Mouse (Mus musculus): Measurements from ENCODE around the gene 4921524J17Rik. TPM values are rescaled to one million over a fixed set of nuclear protein-coding genes. Genes with fewer than 3 reads are reported as not detected.

4921524J17Rik gene
- polyA plus RNA-seq, 1 experiment from 2014 or later, result 60.3 TPM

- WGBS, result 71% methylated on average over 12 of the region's 12 CpGs
- Histone ChIP-seq H3K27ac (no peak overlapping the region), H3K36me3 (ENCODE audit: poor library complexity, severe bottlenecking) (no peaks in the 10 kb centered on the region), H3K4me1 (peaks cover 15% of the 10 kb centered on the region), H3K27me3 (no peaks in the 10 kb centered on the region), H3K4me2 (no peak overlapping the region), H3K4me3 (no peak overlapping the region), H3K9ac (no peak overlapping the region), H3K9me3 (replicated peaks) (no peaks in the 10 kb centered on the region)
- ATAC-seq, result no peak
Measured at GRCm38 (mm10) chr8:85434817-85435216, 2.2 kb upstream of the 4921524J17Rik start.

DNA sequence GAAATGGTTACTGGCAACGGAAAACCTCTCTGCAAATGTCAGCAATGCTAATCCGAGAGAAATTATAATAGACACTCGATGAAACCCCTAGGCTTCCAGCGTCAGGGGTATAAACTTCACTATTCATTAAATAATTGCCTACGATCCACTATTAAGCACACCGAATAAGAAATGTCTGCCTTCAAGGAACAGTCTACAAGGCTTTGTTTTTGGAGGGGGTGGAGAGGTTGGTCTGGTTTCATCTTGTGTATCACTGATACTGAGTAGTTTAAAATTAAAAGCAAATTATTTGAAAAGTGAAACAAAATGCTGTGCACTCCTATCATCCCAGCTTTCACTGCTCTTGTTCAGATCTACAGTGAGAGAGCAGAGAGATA, 372 bp upstream of the 4921524J17Rik start:
- no peaks in the 10 kb centered on the region for H3K36me3 ChIP-seq (ENCODE audit: poor library complexity, severe bottlenecking)
- no peaks in the 10 kb centered on the region for H3K27me3 ChIP-seq
- H3K27ac ChIP-seq, result peak overlapping the region; percentile 27; the same call in 1 of the 2 replicates
- H3K4me2 ChIP-seq, result peak overlapping the region; percentile 65
- 4% methylated on average over 6 of the region's 6 CpGs for WGBS
- no peaks in the 10 kb centered on the region for H3K9me3 ChIP-seq (replicated peaks)
- peaks cover 28% of the 10 kb centered on the region for H3K4me1 ChIP-seq
- H3K4me3 ChIP-seq, result peak overlapping the region; percentile 80
- peak overlapping the region; percentile 35; the same call in 1 of the 2 replicates for H3K9ac ChIP-seq
- peak; percentile 77; the same call in 1 of the 2 replicates for ATAC-seq

DNA sequence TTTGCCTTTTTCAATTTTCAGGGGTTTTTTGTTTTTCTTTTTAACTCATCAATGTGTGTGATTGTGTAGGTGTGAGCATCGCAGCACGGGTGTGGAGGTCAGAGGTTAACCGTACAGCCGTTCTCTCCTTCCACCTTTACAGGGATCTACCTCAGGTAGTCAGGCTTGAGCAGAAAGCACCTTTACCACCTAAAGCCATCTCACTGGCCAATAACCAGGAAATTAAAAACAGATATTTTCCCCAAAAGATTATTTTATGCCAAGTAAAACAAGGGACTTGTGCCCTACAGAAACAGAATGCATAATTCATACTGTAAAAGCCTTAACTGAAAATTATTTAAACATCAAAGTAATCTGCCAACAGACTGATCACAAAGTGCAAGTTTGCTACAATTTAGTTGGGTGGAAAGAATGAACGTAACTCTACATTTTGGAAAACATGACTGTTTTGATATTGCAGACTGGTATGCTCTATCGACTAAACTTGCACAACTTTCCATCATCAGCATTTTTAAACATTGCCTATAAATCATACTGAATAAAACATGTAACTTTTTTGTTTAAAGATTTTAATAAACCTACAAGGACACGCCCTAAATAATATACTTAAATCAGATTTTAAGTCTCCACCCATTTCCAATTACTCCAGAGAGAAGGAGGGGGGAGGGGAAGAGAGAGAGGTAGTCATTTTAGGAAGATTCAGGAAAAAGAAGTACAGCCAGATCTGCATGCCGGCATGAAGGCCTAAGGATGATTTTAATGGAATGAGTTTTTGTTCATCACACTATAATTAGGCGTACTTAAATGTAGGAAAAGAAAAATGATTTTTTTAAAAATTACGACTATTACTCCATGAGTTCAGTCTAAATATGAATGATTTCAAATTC, 1.1 kb downstream of the 4921524J17Rik start:
- whole genome bisulfite sequencing, result 20% methylated on average over 10 of the region's 10 CpGs
- H3K4me1 ChIP-seq, result peaks cover 40% of the 10 kb centered on the region
- no peaks in the 10 kb centered on the region for H3K9me3 ChIP-seq (replicated peaks)
- no peaks in the 10 kb centered on the region for H3K27me3 ChIP-seq
- H3K9ac ChIP-seq, result peak overlapping the region; percentile 88
- H3K27ac ChIP-seq, result peak overlapping the region; percentile 93; the same call in 1 of the 2 replicates
- H3K36me3 ChIP-seq (ENCODE audit: poor library complexity, severe bottlenecking), result no peaks in the 10 kb centered on the region
- H3K4me2 ChIP-seq, result peak overlapping the region; percentile 65
- peak overlapping the region; percentile 80 for H3K4me3 ChIP-seq
- ATAC-seq, result no peak

GRCm38 (mm10) chr8:85430801-85431200, 1.8 kb downstream of the 4921524J17Rik start:
- no peak for ATAC-seq
- WGBS, result 15% methylated on average over 3 of the region's 3 CpGs
- H3K27me3 ChIP-seq, result no peaks in the 10 kb centered on the region
- H3K36me3 ChIP-seq (ENCODE audit: poor library complexity, severe bottlenecking), result no peaks in the 10 kb centered on the region
- H3K9me3 ChIP-seq (replicated peaks), result no peaks in the 10 kb centered on the region
- H3K27ac ChIP-seq, result no peak overlapping the region; the same call in 1 of the 2 replicates
- peak overlapping the region; percentile 88 for H3K9ac ChIP-seq
- H3K4me2 ChIP-seq, result peak overlapping the region; percentile 65
- H3K4me3 ChIP-seq, result peak overlapping the region; percentile 80
- peaks cover 42% of the 10 kb centered on the region for H3K4me1 ChIP-seq

- ATAC-seq, result no peak
- peak overlapping the region; percentile 46 for H3K4me2 ChIP-seq
- H3K4me3 ChIP-seq, result peak overlapping the region; percentile 14; the same call in 1 of the 2 replicates
- 13% methylated on average over 4 of the region's 4 CpGs for WGBS
- H3K27ac ChIP-seq, result no peak overlapping the region
- H3K27me3 ChIP-seq, result no peaks in the 10 kb centered on the region
- H3K4me1 ChIP-seq, result peaks cover 42% of the 10 kb centered on the region
- no peaks in the 10 kb centered on the region for H3K9me3 ChIP-seq (replicated peaks)
- H3K36me3 ChIP-seq (ENCODE audit: poor library complexity, severe bottlenecking), result no peaks in the 10 kb centered on the region
- H3K9ac ChIP-seq, result no peak overlapping the region
Measured at GRCm38 (mm10) chr8:85429219-85429618, 3.4 kb downstream of the 4921524J17Rik start.

- H3K4me3 ChIP-seq, result no peak overlapping the region
Measured at GRCm38 (mm10) chr8:85427026-85427425, 5.6 kb downstream of the 4921524J17Rik start.

GRCm38 (mm10) chr8:85421329-85421728, 11.3 kb downstream of the 4921524J17Rik start:
- Histone ChIP-seq H3K4me2 (no peak overlapping the region), H3K27ac (no peak overlapping the region), H3K9me3 (replicated peaks) (no peaks in the 10 kb centered on the region), H3K27me3 (no peaks in the 10 kb centered on the region), H3K4me3 (no peak overlapping the region), H3K4me1 (peaks cover 1% of the 10 kb centered on the region; the same call in 1 of the 2 replicates), H3K36me3 (ENCODE audit: poor library complexity, severe bottlenecking) (peaks cover 22% of the 10 kb centered on the region; the same call in 1 of the 2 replicates), H3K9ac (no peak overlapping the region)
- WGBS, result 90% methylated on average over 1 of the region's 1 CpGs
- no peak for ATAC-seq

More at GRCm38 (mm10) chr8:85427026-85427425, 5.6 kb downstream of the 4921524J17Rik start:
- Histone ChIP-seq H3K4me2 (no peak overlapping the region), H3K27me3 (no peaks in the 10 kb centered on the region), H3K4me1 (peaks cover 42% of the 10 kb centered on the region), H3K9ac (no peak overlapping the region), H3K36me3 (ENCODE audit: poor library complexity, severe bottlenecking) (0 out of 2 replicates have a peak, but pooled peaks cover 2% of the 10 kb centered on the region), H3K27ac (no peak overlapping the region), H3K9me3 (replicated peaks) (no peaks in the 10 kb centered on the region)
- WGBS, result 79% methylated on average over 4 of the region's 4 CpGs
- ATAC-seq, result no peak

- WGBS, result 83% methylated on average over 3 of the region's 3 CpGs
- Histone ChIP-seq H3K9me3 (replicated peaks) (no peaks in the 10 kb centered on the region), H3K4me3 (no peak overlapping the region), H3K27ac (no peak overlapping the region), H3K4me1 (peaks cover 10% of the 10 kb centered on the region), H3K27me3 (no peaks in the 10 kb centered on the region), H3K36me3 (ENCODE audit: poor library complexity, severe bottlenecking) (peaks cover 13% of the 10 kb centered on the region), H3K4me2 (no peak overlapping the region), H3K9ac (no peak overlapping the region)
- no peak for ATAC-seq
Measured at GRCm38 (mm10) chr8:85408526-85408925, 24.1 kb downstream of the 4921524J17Rik start.

- Histone ChIP-seq H3K9ac (no peak overlapping the region), H3K4me1 (peaks cover 10% of the 10 kb centered on the region), H3K27ac (no peak overlapping the region), H3K36me3 (ENCODE audit: poor library complexity, severe bottlenecking) (peaks cover 13% of the 10 kb centered on the region), H3K27me3 (no peaks in the 10 kb centered on the region), H3K4me3 (no peak overlapping the region), H3K4me2 (no peak overlapping the region), H3K9me3 (replicated peaks) (no peaks in the 10 kb centered on the region)
- 68% methylated on average over 7 of the region's 7 CpGs for WGBS
- no peak for ATAC-seq
Measured at GRCm38 (mm10) chr8:85408053-85408505, 24.6 kb downstream of the 4921524J17Rik start.

- H3K27me3 ChIP-seq, result no peaks in the 10 kb centered on the region
- no peaks in the 10 kb centered on the region for H3K9me3 ChIP-seq (replicated peaks)
- peaks cover 10% of the 10 kb centered on the region for H3K4me1 ChIP-seq
- no peak overlapping the region for H3K27ac ChIP-seq
- no peak for ATAC-seq
- H3K9ac ChIP-seq, result no peak overlapping the region
- WGBS, result 75% methylated on average over 10 of the region's 10 CpGs
- no peak overlapping the region for H3K4me3 ChIP-seq
- peaks cover 13% of the 10 kb centered on the region for H3K36me3 ChIP-seq (ENCODE audit: poor library complexity, severe bottlenecking)
- H3K4me2 ChIP-seq, result no peak overlapping the region
Measured at GRCm38 (mm10) chr8:85405961-85406360, 26.7 kb downstream of the 4921524J17Rik start.

- WGBS, result 55% methylated on average over 3 of the region's 3 CpGs
- peaks cover 10% of the 10 kb centered on the region for H3K4me1 ChIP-seq
- peaks cover 13% of the 10 kb centered on the region for H3K36me3 ChIP-seq (ENCODE audit: poor library complexity, severe bottlenecking)
- no peaks in the 10 kb centered on the region for H3K27me3 ChIP-seq
- no peak for ATAC-seq
- H3K9me3 ChIP-seq (replicated peaks), result no peaks in the 10 kb centered on the region
- no peak overlapping the region for H3K27ac ChIP-seq
- H3K9ac ChIP-seq, result no peak overlapping the region
- H3K4me2 ChIP-seq, result no peak overlapping the region
- no peak overlapping the region for H3K4me3 ChIP-seq
Measured at GRCm38 (mm10) chr8:85405418-85405817, 27.2 kb downstream of the 4921524J17Rik start.

- Histone ChIP-seq H3K4me2 (no peak overlapping the region), H3K36me3 (ENCODE audit: poor library complexity, severe bottlenecking) (no peaks in the 10 kb centered on the region), H3K4me1 (no peaks in the 10 kb centered on the region), H3K27me3 (no peaks in the 10 kb centered on the region), H3K27ac (no peak overlapping the region), H3K9ac (no peak overlapping the region), H3K9me3 (replicated peaks) (no peaks in the 10 kb centered on the region), H3K4me3 (no peak overlapping the region)
- WGBS, result 89% methylated on average over 4 of the region's 4 CpGs
- ATAC-seq, result no peak
Measured at GRCm38 (mm10) chr8:85398548-85398947, 34.1 kb downstream of the 4921524J17Rik start.
